Mouse (Mus musculus) neutrophil, adult 5-6 weeks (primary cell): ENCODE data around the gene Pheta2. TPM values are rescaled to one million over a fixed set of nuclear protein-coding genes. Genes with fewer than 3 reads are reported as not detected.

ENCODE experiments used
- ATAC-seq: fragments of 151-379, 151-347 bp; 2 replicates; pipeline ENCODE4 v1.8.0; 2017; ENCODE audit warnings: mild to moderate bottlenecking, moderate TSS enrichment; ENCODE audit not compliant: insufficient number of reproducible peaks, poor library complexity, low FRiP score, severe bottlenecking; ENCODE audit errors: extremely low read depth
- total RNA-seq: library from RNA; stranded (forward); fragments of 200-1000 nt; gene quantifications from 2 replicates; pipeline ENCODE4 v1.2.3, GENCODE M21; 2017

Pheta2 gene
- total RNA-seq, 1 experiment from 2014 or later: 0.35 TPM

DNA sequence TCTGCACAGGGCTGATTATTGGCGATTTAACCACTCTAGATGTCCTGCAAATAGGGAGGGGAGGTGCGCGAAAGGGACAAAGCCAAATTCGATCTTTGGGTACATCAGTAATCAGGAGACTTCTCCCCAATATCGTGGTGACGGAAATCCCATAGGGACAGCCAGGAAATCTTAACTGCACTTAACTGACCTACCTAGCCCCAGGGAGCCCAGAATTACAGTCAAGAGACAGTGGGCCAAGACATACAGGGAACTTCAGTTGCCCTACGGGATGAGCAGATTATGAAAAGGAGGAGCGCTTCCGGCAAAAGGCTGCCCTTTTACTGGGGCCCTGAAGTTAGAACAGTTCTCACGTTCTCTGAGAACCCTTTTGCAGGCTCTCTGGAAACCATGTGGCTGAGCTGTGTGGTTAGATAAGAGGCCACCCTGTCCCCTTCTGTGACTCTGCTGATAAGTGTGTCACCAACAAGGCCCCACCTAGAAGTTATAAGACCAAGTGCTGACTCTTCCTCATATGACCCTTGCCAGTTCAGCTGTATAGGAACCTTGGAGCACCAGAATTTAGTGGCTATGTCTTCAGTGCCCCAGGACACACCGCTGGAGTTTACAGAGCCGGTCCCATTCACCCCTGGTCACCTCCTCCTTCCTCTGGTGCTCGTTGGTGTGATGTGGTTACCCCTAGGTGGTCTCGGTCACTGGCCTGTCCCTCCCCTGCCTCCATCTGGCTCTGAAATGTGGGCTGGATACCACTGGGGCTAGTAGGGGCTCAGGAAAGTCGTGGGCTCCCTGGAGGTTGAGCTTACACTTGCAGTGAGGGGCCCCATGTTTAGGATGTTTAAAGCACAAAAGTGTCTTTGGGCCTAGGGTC is 3.2 kb downstream of the Pheta2 start:
- no peak for ATAC-seq

GRCm38 (mm10) chr15:82342543-82342935 is 3.8 kb downstream of the Pheta2 start:
- no peak for ATAC-seq

- ATAC-seq: no peak
Measured at GRCm38 (mm10) chr15:82343368-82344287, 4.9 kb downstream of the Pheta2 start.

- ATAC-seq: no peak
Measured at GRCm38 (mm10) chr15:82344971-82345370, 6.2 kb downstream of the Pheta2 start.

- ATAC-seq: peak; percentile 89
Measured at GRCm38 (mm10) chr15:82345820-82346470, 7.2 kb downstream of the Pheta2 start.

- ATAC-seq: no peak
Measured at GRCm38 (mm10) chr15:82346580-82347302, 8.0 kb downstream of the Pheta2 start.

DNA sequence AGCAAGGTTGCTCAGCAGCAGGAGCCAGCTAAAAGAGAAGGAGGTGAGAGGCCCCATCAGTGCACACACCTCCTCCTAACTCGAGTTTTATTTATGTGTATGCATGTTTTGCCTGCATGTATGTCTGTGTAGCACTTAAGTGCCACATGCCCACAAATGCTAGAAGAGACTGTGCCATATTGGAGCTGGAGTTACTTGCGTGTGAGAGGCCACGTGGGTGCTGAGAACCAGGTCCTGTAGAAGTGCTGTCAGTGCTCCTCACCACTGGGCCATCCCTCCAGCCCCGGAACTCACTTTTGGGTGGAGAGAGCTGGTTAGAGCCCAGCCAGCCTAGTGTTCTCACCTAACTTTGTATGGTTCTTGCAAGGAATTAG is 8.5 kb downstream of the Pheta2 start:
- no peak for ATAC-seq

DNA sequence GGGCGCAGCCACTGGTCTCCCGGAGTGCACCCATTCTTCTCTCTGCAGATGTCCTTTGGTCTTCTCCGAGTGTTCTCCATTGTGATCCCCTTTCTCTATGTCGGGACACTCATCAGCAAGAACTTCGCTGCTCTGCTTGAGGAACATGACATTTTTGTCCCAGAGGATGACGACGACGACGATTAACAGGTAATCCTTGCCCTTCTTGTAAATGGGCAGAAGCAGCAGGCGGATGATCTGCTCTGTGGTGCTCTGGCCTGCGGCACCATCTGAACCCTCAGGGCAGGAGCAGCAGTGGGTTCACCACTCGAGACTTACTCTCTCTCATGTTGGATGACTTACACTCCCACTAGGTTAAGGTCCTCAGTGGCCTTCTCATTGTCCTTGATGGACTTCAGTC is 9.1 kb downstream of the Pheta2 start:
- ATAC-seq: no peak

- ATAC-seq: no peak
Measured at GRCm38 (mm10) chr15:82348258-82348998, 9.7 kb downstream of the Pheta2 start.

GRCm38 (mm10) chr15:82348999-82349341 is 10.2 kb downstream of the Pheta2 start:
- ATAC-seq: no peak

GRCm38 (mm10) chr15:82350349-82350748 is 11.6 kb downstream of the Pheta2 start:
- no peak for ATAC-seq

DNA sequence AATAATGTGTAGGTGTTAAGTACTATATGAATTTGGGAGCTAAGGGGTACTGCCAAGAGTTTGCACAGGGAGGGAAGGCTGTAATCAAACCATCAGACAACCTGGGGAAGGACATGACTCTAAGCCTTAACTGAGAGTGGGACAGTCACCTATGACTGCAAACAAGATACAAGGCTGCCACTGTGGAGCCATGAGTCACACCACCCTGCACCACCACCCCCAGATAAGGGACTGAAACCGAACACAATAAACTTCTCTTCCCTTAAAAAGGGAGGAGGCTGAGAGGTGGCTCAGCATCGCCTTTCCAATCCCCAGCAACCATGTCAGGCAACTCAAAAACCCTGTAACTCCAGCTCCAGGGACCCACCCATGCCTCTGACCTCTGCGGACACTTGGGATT is 12.7 kb downstream of the Pheta2 start:
- no peak for ATAC-seq

DNA sequence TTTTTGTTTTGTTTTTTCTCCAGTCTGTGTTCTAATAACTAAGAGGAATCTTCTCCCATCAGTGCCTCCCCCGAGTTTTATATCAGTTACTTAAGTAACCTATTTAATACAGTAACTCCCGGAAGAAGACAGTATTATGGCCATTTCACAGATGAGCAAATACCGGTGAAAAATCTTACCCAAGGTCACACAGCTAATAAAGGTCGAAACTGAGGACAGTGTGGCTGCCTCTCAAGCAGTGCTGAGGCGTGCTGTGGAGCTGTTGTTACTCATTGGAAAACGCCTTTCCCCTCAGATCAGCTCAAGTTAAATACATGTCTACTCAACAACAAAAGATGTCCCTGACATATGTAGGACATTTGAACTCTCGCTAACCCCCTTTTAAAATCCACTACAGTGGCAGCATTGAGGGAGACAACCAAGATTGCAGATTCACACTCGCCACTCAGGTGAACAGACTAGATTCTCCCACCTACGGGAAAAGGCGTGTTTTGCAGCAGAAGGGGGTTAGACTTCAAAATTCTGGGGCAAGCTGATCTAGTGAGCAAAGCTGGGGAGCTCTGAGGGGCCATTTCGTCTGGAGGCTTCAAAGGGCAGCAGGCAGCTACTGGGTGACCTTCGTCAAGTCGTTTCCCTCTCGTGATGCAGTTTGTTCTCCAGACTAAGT is 14.5 kb downstream of the Pheta2 start:
- ATAC-seq: no peak

GRCm38 (mm10) chr15:82353745-82354113 is 15.0 kb downstream of the Pheta2 start:
- ATAC-seq: no peak

GRCm38 (mm10) chr15:82354126-82354945 is 15.6 kb downstream of the Pheta2 start, which contains the start of gene Ndufa6:
TSS of gene Ndufa6 (minus strand) at chr15:82354322.
- ATAC-seq: peak; percentile 97

- no peak for ATAC-seq
Measured at GRCm38 (mm10) chr15:82358431-82359260, 19.9 kb downstream of the Pheta2 start.
